9 mouse cellular contexts compared by ENCODE assay signal in the genomic region with DNA sequence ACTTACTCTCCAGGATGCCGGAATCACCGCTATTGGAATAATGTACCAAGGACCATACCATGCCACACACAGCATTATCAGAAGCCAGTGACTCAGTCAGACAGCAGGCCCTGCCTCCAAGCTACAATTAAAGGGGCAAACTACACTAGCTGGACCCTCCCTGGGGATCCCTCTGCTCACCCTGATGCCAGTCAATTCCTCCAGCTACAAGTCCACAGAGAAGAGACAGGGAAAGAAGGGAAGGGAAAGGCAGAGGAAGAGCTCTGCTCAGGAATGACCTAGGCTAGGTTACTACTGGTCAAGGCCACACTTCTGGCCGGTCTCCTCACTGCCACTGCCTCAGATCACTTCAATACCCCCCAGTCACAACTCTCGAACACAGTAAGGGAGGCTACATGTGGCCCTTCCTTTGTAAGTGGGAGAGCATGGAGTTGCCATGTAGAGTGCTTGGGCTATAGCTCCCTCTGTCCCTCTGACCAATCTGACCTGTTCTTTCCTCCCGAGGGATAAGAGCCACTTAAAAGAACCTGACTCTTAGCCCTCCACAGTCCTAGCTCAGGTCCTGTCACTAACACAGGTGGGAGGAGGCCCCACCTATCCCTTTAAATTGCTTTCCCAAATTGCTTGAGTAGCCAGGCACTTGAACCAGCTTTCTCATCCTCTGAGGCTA. TPM values are rescaled to one million over a fixed set of nuclear protein-coding genes. Genes with fewer than 3 reads are reported as not detected.
DNase-seq lines count a peak whose midpoint lies in the region; ATAC-seq lines count a peak whose summit lies in the region.
"Had no signal": no experiment of that assay in that cellular context is flagged by ENCODE, and none has a peak within 500 bp of the region (broad histone marks: within the 10 kb centered on the region; RNA-seq: fewer than 3 reads in every experiment).

No protein-coding gene starts in this region.

- DNase-seq in kidney, postnatal 25 days = no peak
- no peak for DNase-seq in embryonic facial prominence, embryonic 10.5 days (ENCODE audit: low spot score)
- DNase-seq in right cerebral cortex, postnatal 14 days = no peak
- DNase-seq in yolk sac, embryonic 10.5 days (ENCODE audit: low spot score) = no peak
- no peak for DNase-seq in kidney, postnatal 4 days
- DNase-seq: left cerebral cortex, postnatal 4 days had no signal

- no peaks in the 10 kb centered on the region for H3K27me3 ChIP-seq in kidney, embryonic 14.5 days (ENCODE audit: control insufficient read depth, insufficient read depth, low read length)
- H3K27me3 ChIP-seq in embryonic facial prominence, embryonic 10.5 days (replicated peaks; ENCODE audit: low read depth, poor library complexity, severe bottlenecking) = no peaks in the 10 kb centered on the region
- H3K27me3 ChIP-seq in heart, embryonic 16.5 days (ENCODE audit: control insufficient read depth, insufficient read depth, low read length) = no peaks in the 10 kb centered on the region
- no peaks in the 10 kb centered on the region for H3K27me3 ChIP-seq in midbrain, embryonic 13.5 days

- no peaks in the 10 kb centered on the region for H3K9me3 ChIP-seq in kidney, embryonic 14.5 days (ENCODE audit: control insufficient read depth, low read length)
- H3K9me3 ChIP-seq in embryonic facial prominence, embryonic 10.5 days = 0 out of 2 replicates have a peak, but pooled peaks cover 2% of the 10 kb centered on the region
- H3K9me3 ChIP-seq in heart, embryonic 16.5 days (replicated peaks; ENCODE audit: control insufficient read depth, low read length) = no peaks in the 10 kb centered on the region
- no peaks in the 10 kb centered on the region for H3K9me3 ChIP-seq in midbrain, embryonic 13.5 days

- H3K4me2 ChIP-seq in kidney, embryonic 14.5 days (replicated peaks; ENCODE audit: low read depth, low read length) = peak overlapping the region; percentile 25; the same call in 1 of the 2 replicates
- peak overlapping the region; percentile 73 for H3K4me2 ChIP-seq in heart, embryonic 16.5 days (ENCODE audit: low read depth, low read length)
- peak overlapping the region; percentile 86 for H3K4me2 ChIP-seq in midbrain, embryonic 13.5 days (replicated peaks)

- peaks cover 38% of the 10 kb centered on the region for H3K4me1 ChIP-seq in kidney, embryonic 14.5 days (ENCODE audit: control insufficient read depth, insufficient read depth, low read length)
- H3K4me1 ChIP-seq in embryonic facial prominence, embryonic 10.5 days = peaks cover 62% of the 10 kb centered on the region
- H3K4me1 ChIP-seq in heart, embryonic 16.5 days (ENCODE audit: control insufficient read depth, insufficient read depth, low read length) = peaks cover 55% of the 10 kb centered on the region
- peaks cover 72% of the 10 kb centered on the region for H3K4me1 ChIP-seq in midbrain, embryonic 13.5 days (replicated peaks)

- peaks cover 54% of the 10 kb centered on the region for H3K36me3 ChIP-seq in kidney, embryonic 14.5 days (ENCODE audit: control insufficient read depth, insufficient read depth, low read length)
- peaks cover 73% of the 10 kb centered on the region for H3K36me3 ChIP-seq in embryonic facial prominence, embryonic 10.5 days (replicated peaks)
- H3K36me3 ChIP-seq in heart, embryonic 16.5 days (ENCODE audit: control insufficient read depth, insufficient read depth) = peaks cover 30% of the 10 kb centered on the region
- H3K36me3 ChIP-seq in midbrain, embryonic 13.5 days = peaks cover 48% of the 10 kb centered on the region

- H3K9ac ChIP-seq in kidney, embryonic 14.5 days (ENCODE audit: low read depth, low read length) = peak overlapping the region; percentile 44
- peak overlapping the region; percentile 42 for H3K9ac ChIP-seq in heart, embryonic 16.5 days (ENCODE audit: low read length)
- H3K9ac ChIP-seq in midbrain, embryonic 13.5 days (replicated peaks) = peak overlapping the region; percentile 88

- H3K27ac ChIP-seq in kidney, embryonic 14.5 days (ENCODE audit: low read depth, low read length) = no peak overlapping the region
- H3K27ac ChIP-seq in embryonic facial prominence, embryonic 10.5 days (replicated peaks) = 0 out of 2 replicates have a peak overlapping the region, but pooled peaks have one; percentile 19
- no peak overlapping the region for H3K27ac ChIP-seq in heart, embryonic 16.5 days (ENCODE audit: low read length)
- H3K27ac ChIP-seq in midbrain, embryonic 13.5 days = peak overlapping the region; percentile 32; the same call in 1 of the 2 replicates

- 82% methylated on average over 5 of the region's 5 CpGs for WGBS in kidney, embryonic 14.5 days
- 85% methylated on average over 5 of the region's 5 CpGs for WGBS in embryonic facial prominence, embryonic 10.5 days
- 79% methylated on average over 5 of the region's 5 CpGs for WGBS in heart, embryonic 16.5 days
- 81% methylated on average over 5 of the region's 5 CpGs for WGBS in midbrain, embryonic 13.5 days

- ATAC-seq in kidney, embryonic 14.5 days (ENCODE audit: low FRiP score, low TSS enrichment) = no peak
- no peak for ATAC-seq in heart, embryonic 16.5 days (replicated peaks; ENCODE audit: extremely low read depth, insufficient read depth, low FRiP score)
- no peak for ATAC-seq in midbrain, embryonic 13.5 days

- peak overlapping the region; percentile 14; the same call in 1 of the 2 replicates for H3K4me3 ChIP-seq in kidney, embryonic 14.5 days (ENCODE audit: low read length)
- H3K4me3 ChIP-seq in embryonic facial prominence, embryonic 10.5 days = peak overlapping the region; percentile 82
- H3K4me3 ChIP-seq in heart, embryonic 16.5 days (ENCODE audit: low read length) = no peak overlapping the region
- peak overlapping the region; percentile 77 for H3K4me3 ChIP-seq in midbrain, embryonic 13.5 days (replicated peaks)

RNA-seq across cellular contexts. Expression of a gene that starts 3.7 kb away (rescaled TPM):
- 33.1 and 37.8 TPM in 2 replicates for polyA plus RNA-seq in kidney, embryonic 14.5 days (2014; fragmentation: Nextera tagmentation; extraction: Ambion mirVana)
- 77.5 and 81.3 TPM in 2 replicates for polyA plus RNA-seq in embryonic facial prominence, embryonic 10.5 days (2016; fragmentation: Nextera tagmentation; extraction: Ambion mirVana)
- 48.4 and 55.3 TPM in 2 replicates for polyA plus RNA-seq in heart, embryonic 16.5 days (2015; fragmentation: Nextera tagmentation; extraction: Ambion mirVana)
- 87.0 and 101 TPM in 2 replicates for polyA plus RNA-seq in midbrain, embryonic 13.5 days (2015; fragmentation: Nextera tagmentation; extraction: Ambion mirVana)

RNA-seq across cellular contexts. Expression of a gene that starts 9.4 kb away (rescaled TPM):
- polyA plus RNA-seq in kidney, embryonic 14.5 days (2014; fragmentation: Nextera tagmentation; extraction: Ambion mirVana) = not detected in 2 replicates
- polyA plus RNA-seq in embryonic facial prominence, embryonic 10.5 days (2016; fragmentation: Nextera tagmentation; extraction: Ambion mirVana) = 0.09 and 0.16 TPM in 2 replicates
- 0.08 TPM in 1 of 2 replicates, not detected in the other for polyA plus RNA-seq in heart, embryonic 16.5 days (2015; fragmentation: Nextera tagmentation; extraction: Ambion mirVana)
- polyA plus RNA-seq in midbrain, embryonic 13.5 days (2015; fragmentation: Nextera tagmentation; extraction: Ambion mirVana) = 0.22 TPM in 1 of 2 replicates, not detected in the other

RNA-seq across cellular contexts. Expression of a gene that starts 15.8 kb away (rescaled TPM):
- polyA plus RNA-seq in kidney, embryonic 14.5 days (2014; fragmentation: Nextera tagmentation; extraction: Ambion mirVana) = 51.5 and 60.2 TPM in 2 replicates
- 60.0 and 63.1 TPM in 2 replicates for polyA plus RNA-seq in embryonic facial prominence, embryonic 10.5 days (2016; fragmentation: Nextera tagmentation; extraction: Ambion mirVana)
- 48.1 and 51.0 TPM in 2 replicates for polyA plus RNA-seq in heart, embryonic 16.5 days (2015; fragmentation: Nextera tagmentation; extraction: Ambion mirVana)
- 104 and 110 TPM in 2 replicates for polyA plus RNA-seq in midbrain, embryonic 13.5 days (2015; fragmentation: Nextera tagmentation; extraction: Ambion mirVana)

RNA-seq across cellular contexts. Expression of a gene that starts 18.0 kb away (rescaled TPM):
- not detected in 2 replicates for polyA plus RNA-seq in kidney, embryonic 14.5 days (2014; fragmentation: Nextera tagmentation; extraction: Ambion mirVana)
- polyA plus RNA-seq in embryonic facial prominence, embryonic 10.5 days (2016; fragmentation: Nextera tagmentation; extraction: Ambion mirVana) = 1.3 TPM in 1 of 2 replicates, not detected in the other
- not detected in 2 replicates for polyA plus RNA-seq in heart, embryonic 16.5 days (2015; fragmentation: Nextera tagmentation; extraction: Ambion mirVana)
- polyA plus RNA-seq in midbrain, embryonic 13.5 days (2015; fragmentation: Nextera tagmentation; extraction: Ambion mirVana) = 0.36 TPM in 1 of 2 replicates, not detected in the other

RNA-seq across cellular contexts. Expression of a gene that starts 18.0 kb away (rescaled TPM):
- polyA plus RNA-seq in kidney, embryonic 14.5 days (2014; fragmentation: Nextera tagmentation; extraction: Ambion mirVana) = 24.5 and 30.8 TPM in 2 replicates
- 0.62 and 1.5 TPM in 2 replicates for polyA plus RNA-seq in embryonic facial prominence, embryonic 10.5 days (2016; fragmentation: Nextera tagmentation; extraction: Ambion mirVana)
- polyA plus RNA-seq in heart, embryonic 16.5 days (2015; fragmentation: Nextera tagmentation; extraction: Ambion mirVana) = 5.0 and 11.6 TPM in 2 replicates
- polyA plus RNA-seq in midbrain, embryonic 13.5 days (2015; fragmentation: Nextera tagmentation; extraction: Ambion mirVana) = 3.6 and 5.1 TPM in 2 replicates

Comparison
In these comparisons a context has a peak if more than half of its experiments do, and no peak if none do; other contexts are left out.
1. H3K27ac ChIP-seq: peak in embryonic facial prominence, embryonic 10.5 days (single experiment) and midbrain, embryonic 13.5 days (single experiment); none in kidney, embryonic 14.5 days (single experiment) and heart, embryonic 16.5 days (single experiment).
2. H3K4me2 ChIP-seq: peak in every context shown above with its lines; median percentile 86 in midbrain, embryonic 13.5 days; 73 in heart, embryonic 16.5 days; 25 in kidney, embryonic 14.5 days.
3. Peak in every context shown above with its lines, with median percentiles within 50 percentile points of each other: H3K9ac ChIP-seq.